Mouse (Mus musculus) heart, postnatal 0 days (tissue): ENCODE measurements around the gene Slf2.
A peak's percentile ranks its signal among the peaks of the same experiment; 100 is the strongest.

ENCODE experiments used
- CTCF ChIP-seq: IDR thresholded peaks from 2 replicates; pipeline ENCODE4 v1.5.1; 2016; ENCODE audit warnings: antibody characterized with exemption, control low read depth, low read depth
- EP300 ChIP-seq: IDR thresholded peaks from 2 replicates; pipeline ENCODE4 v1.6.1; 2016; ENCODE audit warnings: antibody characterized with exemption, low read depth

GRCm38 (mm10) chr19:45017216-45017771, 86.3 kb downstream of the Slf2 start:
- TF ChIP-seq CTCF (peak; percentile 33), EP300 (0 out of 2 replicates have a peak, but pooled peaks have one; percentile 25)
